Mouse (Mus musculus) small intestine, adult 2 months (tissue): ENCODE measurements around the gene Axin2. TPM values are rescaled to one million over a fixed set of nuclear protein-coding genes. Genes with fewer than 3 reads are reported as not detected.

Experiments used
- H3K27ac ChIP-seq: fragments of 200-500 bp; 2 replicates; pipeline ENCODE4 v1.5.1; 2012; ENCODE audit warnings: low read depth, low read length, control low read depth, inconsistent platforms; ENCODE audit not compliant: insufficient read depth
- H3K27me3 ChIP-seq: fragments of 200-500 bp; 2 replicates; pipeline ENCODE4 v1.6.1; 2012; ENCODE audit warnings: mild to moderate bottlenecking, moderate library complexity, low read length, inconsistent platforms; ENCODE audit not compliant: control insufficient read depth, insufficient read depth
- H3K36me3 ChIP-seq: fragments of 200-500 bp; 2 replicates; pipeline ENCODE4 v1.6.1; 2012; ENCODE audit warnings: mild to moderate bottlenecking, low read length, control low read depth, inconsistent platforms; ENCODE audit not compliant: control insufficient read depth, insufficient read depth
- H3K4me1 ChIP-seq: fragments of 200-500 bp; 2 replicates; pipeline ENCODE4 v1.6.1; 2012; ENCODE audit warnings: low read length, inconsistent platforms, mixed read lengths; ENCODE audit not compliant: control insufficient read depth, insufficient read depth, insufficient read length
- H3K4me3 ChIP-seq: fragments of 200-500 bp; 2 replicates; pipeline ENCODE4 v1.5.1; 2012; ENCODE audit warnings: low read depth, mild to moderate bottlenecking, control low read depth, inconsistent platforms, low read length, moderate library complexity
- CTCF ChIP-seq: fragments of 200-500 bp; IDR thresholded peaks from 2 replicates; pipeline ENCODE4 v1.5.1; 2012; ENCODE audit warnings: low read depth, mild to moderate bottlenecking, control low read depth, inconsistent platforms, low read length, moderate library complexity, mixed read lengths; ENCODE audit not compliant: insufficient replicate concordance, insufficient read length; ENCODE audit errors: extremely low read depth
- POLR2A ChIP-seq: fragments of 200-500 bp; IDR thresholded peaks from 2 replicates; pipeline ENCODE4 v1.6.1; 2012; ENCODE audit warnings: low read depth, mild to moderate bottlenecking, control low read depth, inconsistent platforms, low read length, moderate library complexity
- WGBS: fragments of 180-500 bp; shearing (Covaris S2); methylation state at CpG from one replicate; pipeline ENCODE4 v1.1.7; 2018; 5-methylcytosine and 5-hydroxymethylcytosine counted together
- polyA plus RNA-seq: library from polyadenylated mRNA; depleted of rRNA; stranded (reverse); fragments of >200 nt; gene quantifications from 2 replicates; pipeline ENCODE4 v1.2.3, GENCODE M21; 2012

The Axin2 gene
- polyA plus RNA-seq, 1 experiment, result 48.5 TPM

GRCm38 (mm10) chr11:108943741-108944140 lies 23.6 kb downstream of the Axin2 start:
- H3K27me3 ChIP-seq, result no peaks in the 10 kb centered on the region
- 0 out of 2 replicates have a peak, but pooled peaks cover 2% of the 10 kb centered on the region for H3K4me1 ChIP-seq
- H3K4me3 ChIP-seq, result no peak overlapping the region
- WGBS, result 62% methylated on average over 11 of the region's 11 CpGs
- H3K36me3 ChIP-seq, result peaks cover 84% of the 10 kb centered on the region
- TF ChIP-seq CTCF (no peak), POLR2A (no peak)
- H3K27ac ChIP-seq, result no peak overlapping the region

- no peak overlapping the region for H3K4me3 ChIP-seq
- H3K27ac ChIP-seq, result no peak overlapping the region
- no peaks in the 10 kb centered on the region for H3K4me1 ChIP-seq
- TF ChIP-seq POLR2A, result no peak
- no peak for TF ChIP-seq CTCF
- H3K27me3 ChIP-seq, result no peaks in the 10 kb centered on the region
- WGBS, result 92% methylated on average over 9 of the region's 9 CpGs
- peaks cover 84% of the 10 kb centered on the region for H3K36me3 ChIP-seq
These were observed 25.5 kb downstream of the Axin2 start for GRCm38 (mm10) chr11:108945666-108946065.

GRCm38 (mm10) chr11:108947425-108948184 lies 27.5 kb downstream of the Axin2 start:
- Histone ChIP-seq H3K27ac (no peak overlapping the region), H3K36me3 (peaks cover 76% of the 10 kb centered on the region), H3K4me3 (no peak overlapping the region), H3K4me1 (no peaks in the 10 kb centered on the region), H3K27me3 (no peaks in the 10 kb centered on the region)
- TF ChIP-seq CTCF (no peak), POLR2A (no peak)
- 61% methylated on average over 20 of the region's 20 CpGs for WGBS

- no peaks in the 10 kb centered on the region for H3K27me3 ChIP-seq
- 87% methylated on average over 7 of the region's 7 CpGs for WGBS
- no peak overlapping the region for H3K4me3 ChIP-seq
- TF ChIP-seq CTCF, result no peak
- no peak for TF ChIP-seq POLR2A
- H3K36me3 ChIP-seq, result peaks cover 70% of the 10 kb centered on the region
- H3K4me1 ChIP-seq, result no peaks in the 10 kb centered on the region
- no peak overlapping the region for H3K27ac ChIP-seq
These were observed 28.4 kb downstream of the Axin2 start for GRCm38 (mm10) chr11:108948501-108948900.

- no peak for TF ChIP-seq CTCF
- no peak for TF ChIP-seq POLR2A
- H3K27ac ChIP-seq, result no peak overlapping the region
These were observed 28.8 kb downstream of the Axin2 start for GRCm38 (mm10) chr11:108948931-108949330.

GRCm38 (mm10) chr11:108952343-108952742 lies 32.2 kb downstream of the Axin2 start:
- H3K4me3 ChIP-seq, result no peak overlapping the region
- no peak overlapping the region for H3K27ac ChIP-seq
- H3K27me3 ChIP-seq, result no peaks in the 10 kb centered on the region
- H3K4me1 ChIP-seq, result no peaks in the 10 kb centered on the region; the same call in 1 of the 2 replicates
- TF ChIP-seq POLR2A (no peak), CTCF (no peak)
- H3K36me3 ChIP-seq, result peaks cover 35% of the 10 kb centered on the region
- WGBS, result 26% methylated on average over 5 of the region's 5 CpGs

More at GRCm38 (mm10) chr11:108948931-108949330, 28.8 kb downstream of the Axin2 start:
- Histone ChIP-seq H3K27me3 (no peaks in the 10 kb centered on the region), H3K4me1 (no peaks in the 10 kb centered on the region), H3K4me3 (no peak overlapping the region), H3K36me3 (peaks cover 67% of the 10 kb centered on the region)
- WGBS, result 90% methylated on average over 10 of the region's 10 CpGs

- Histone ChIP-seq H3K27ac (no peak overlapping the region), H3K4me1 (no peaks in the 10 kb centered on the region; the same call in 1 of the 2 replicates), H3K27me3 (no peaks in the 10 kb centered on the region), H3K4me3 (no peak overlapping the region), H3K36me3 (peaks cover 2% of the 10 kb centered on the region)
- no peak for TF ChIP-seq POLR2A
- TF ChIP-seq CTCF, result no peak
- WGBS, result 67% methylated on average over 4 of the region's 4 CpGs
These were observed 35.8 kb downstream of the Axin2 start for GRCm38 (mm10) chr11:108955943-108956342.
